Mouse (Mus musculus) embryonic facial prominence, embryonic 15.5 days (tissue): ENCODE results near the gene Slc34a2. TPM values are rescaled to one million over a fixed set of nuclear protein-coding genes. Genes with fewer than 3 reads are reported as not detected.

Source experiments
- ATAC-seq: fragments of 200-750 bp; cut with Nextera tagmentation; 2 replicates; pipeline ENCODE4 v1.8.0; 2017; ENCODE audit warnings: low read depth, moderate TSS enrichment; ENCODE audit not compliant: insufficient number of reproducible peaks, low FRiP score, low TSS enrichment
- H3K27ac ChIP-seq: fragments of 300-500 bp; sonication (generic); replicated peaks from 2 replicates; pipeline ENCODE4 v1.5.1; 2015; ENCODE audit warnings: mild to moderate bottlenecking, inconsistent platforms
- H3K27me3 ChIP-seq: fragments of 300-500 bp; sonication (generic); 2 replicates; pipeline ENCODE4 v1.6.1; 2015; ENCODE audit warnings: inconsistent platforms
- H3K36me3 ChIP-seq: fragments of 300-500 bp; sonication (generic); 2 replicates; pipeline ENCODE4 v1.6.1; 2015; ENCODE audit warnings: mild to moderate bottlenecking, inconsistent platforms
- H3K4me1 ChIP-seq: fragments of 300-500 bp; sonication (generic); 2 replicates; pipeline ENCODE4 v1.6.1; 2015; ENCODE audit warnings: inconsistent platforms
- H3K4me2 ChIP-seq: fragments of 300-500 bp; sonication (generic); replicated peaks from 2 replicates; pipeline ENCODE4 v1.6.1; 2015; ENCODE audit warnings: mild to moderate bottlenecking, inconsistent platforms
- H3K4me3 ChIP-seq: fragments of 300-500 bp; sonication (generic); replicated peaks from 2 replicates; pipeline ENCODE4 v1.5.1; 2015; ENCODE audit warnings: mild to moderate bottlenecking, inconsistent platforms
- H3K9ac ChIP-seq: fragments of 300-500 bp; sonication (generic); 2 replicates; pipeline ENCODE4 v1.6.1; 2015; ENCODE audit warnings: inconsistent platforms
- H3K9me3 ChIP-seq: fragments of 300-500 bp; sonication (generic); replicated peaks from 2 replicates; pipeline ENCODE4 v1.6.1; 2016; ENCODE audit warnings: inconsistent platforms
- WGBS: fragments of 180-500 bp; shearing (Covaris S2); methylation state at CpG from one replicate; pipeline ENCODE4 v1.1.7; 2015; 5-methylcytosine and 5-hydroxymethylcytosine counted together
- polyA plus RNA-seq: library from polyadenylated mRNA; unstranded; fragments of >200 nt; fragmentation: Nextera tagmentation; extraction: Ambion mirVana; gene quantifications from 2 replicates; pipeline ENCODE4 v1.2.1, GENCODE M21; 2015

The Slc34a2 gene
- polyA plus RNA-seq, 1 experiment from 2014 or later = 1.4 TPM

DNA sequence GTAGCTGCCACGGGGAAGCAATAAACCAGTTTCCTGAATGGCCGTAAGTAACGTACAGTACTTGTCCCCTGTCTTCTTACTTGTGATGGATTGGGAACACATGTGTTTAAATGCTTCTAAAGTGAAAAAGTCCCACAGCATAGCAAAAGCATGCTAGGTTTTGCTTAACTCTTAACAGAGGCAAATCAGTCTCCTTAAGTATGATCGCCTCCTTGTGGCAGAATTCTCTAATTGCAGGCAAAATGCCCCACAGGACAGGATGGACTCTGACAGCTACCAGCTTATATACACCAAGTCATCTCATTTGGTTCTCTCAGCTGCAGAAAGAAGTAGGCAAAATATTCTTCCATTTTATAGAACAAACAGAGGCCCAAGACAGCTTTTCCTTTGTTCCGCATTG, 75.1 kb downstream of the Slc34a2 start:
- no peaks in the 10 kb centered on the region for H3K9me3 ChIP-seq
- no peak for ATAC-seq
- H3K27ac ChIP-seq = no peak overlapping the region
- H3K4me2 ChIP-seq = no peak overlapping the region
- WGBS = 74% methylated on average over 5 of the region's 5 CpGs
- H3K27me3 ChIP-seq = no peaks in the 10 kb centered on the region
- H3K4me1 ChIP-seq = no peaks in the 10 kb centered on the region
- no peak overlapping the region for H3K9ac ChIP-seq
- no peaks in the 10 kb centered on the region for H3K36me3 ChIP-seq
- H3K4me3 ChIP-seq = no peak overlapping the region

DNA sequence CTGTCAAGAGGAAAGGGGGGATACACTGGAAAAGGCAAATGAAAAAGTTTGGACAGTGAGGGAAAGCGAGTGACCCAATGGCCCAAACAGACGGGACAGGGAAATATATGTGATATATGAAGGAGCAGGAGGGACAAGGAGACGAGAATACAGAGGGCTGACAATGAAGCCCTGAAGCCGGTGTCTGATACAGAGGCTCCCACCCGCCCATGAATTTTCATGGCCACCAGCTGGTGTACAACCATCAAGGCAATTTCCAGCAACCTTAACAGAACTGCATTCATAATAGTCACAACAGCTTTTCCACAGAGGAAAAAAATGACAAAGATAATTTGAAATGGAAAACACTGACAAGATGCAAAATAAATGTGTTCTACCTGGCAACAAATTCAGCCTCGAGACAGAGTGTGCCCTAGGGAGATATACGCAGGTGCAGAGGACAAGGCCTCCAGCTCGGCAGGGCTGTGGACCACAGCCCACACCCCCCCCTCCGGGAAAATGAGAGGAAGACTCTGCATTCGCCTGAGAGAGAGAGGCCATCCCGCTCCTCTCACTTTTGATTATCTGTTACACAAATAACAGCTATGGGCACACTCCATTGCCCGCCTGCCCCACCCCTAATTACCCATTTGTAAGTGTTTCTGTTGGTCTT, 76.9 kb downstream of the Slc34a2 start:
- Histone ChIP-seq H3K4me3 (no peak overlapping the region), H3K4me2 (no peak overlapping the region), H3K4me1 (no peaks in the 10 kb centered on the region), H3K36me3 (no peaks in the 10 kb centered on the region), H3K9ac (no peak overlapping the region), H3K9me3 (no peaks in the 10 kb centered on the region), H3K27me3 (no peaks in the 10 kb centered on the region), H3K27ac (no peak overlapping the region)
- ATAC-seq = no peak
- WGBS = 79% methylated on average over 12 of the region's 12 CpGs

DNA sequence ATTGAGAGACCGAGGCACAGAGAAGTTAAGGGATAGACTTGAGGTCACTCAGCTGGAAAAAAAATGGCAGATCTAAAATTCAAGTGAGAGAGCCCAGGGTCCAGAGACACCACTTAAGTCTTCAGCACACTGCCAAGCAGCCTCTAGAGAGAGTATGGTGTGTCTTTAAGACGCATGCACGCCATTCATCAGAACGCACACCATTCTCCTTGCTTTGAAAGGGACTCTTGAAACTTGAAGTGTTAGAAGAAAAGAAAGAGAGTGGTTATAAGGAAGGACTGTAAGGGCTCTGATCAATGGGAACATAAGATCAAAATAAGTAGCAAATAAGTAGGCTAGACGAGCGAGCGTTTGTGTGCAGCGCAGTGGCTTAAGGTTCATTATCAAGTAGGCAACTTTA, 80.3 kb downstream of the Slc34a2 start:
- ATAC-seq = no peak
- no peaks in the 10 kb centered on the region for H3K36me3 ChIP-seq
- H3K27me3 ChIP-seq = no peaks in the 10 kb centered on the region
- H3K4me3 ChIP-seq = no peak overlapping the region
- H3K9ac ChIP-seq = no peak overlapping the region
- WGBS = 91% methylated on average over 8 of the region's 8 CpGs
- H3K4me1 ChIP-seq = no peaks in the 10 kb centered on the region
- no peak overlapping the region for H3K4me2 ChIP-seq
- H3K27ac ChIP-seq = no peak overlapping the region
- H3K9me3 ChIP-seq = no peaks in the 10 kb centered on the region

DNA sequence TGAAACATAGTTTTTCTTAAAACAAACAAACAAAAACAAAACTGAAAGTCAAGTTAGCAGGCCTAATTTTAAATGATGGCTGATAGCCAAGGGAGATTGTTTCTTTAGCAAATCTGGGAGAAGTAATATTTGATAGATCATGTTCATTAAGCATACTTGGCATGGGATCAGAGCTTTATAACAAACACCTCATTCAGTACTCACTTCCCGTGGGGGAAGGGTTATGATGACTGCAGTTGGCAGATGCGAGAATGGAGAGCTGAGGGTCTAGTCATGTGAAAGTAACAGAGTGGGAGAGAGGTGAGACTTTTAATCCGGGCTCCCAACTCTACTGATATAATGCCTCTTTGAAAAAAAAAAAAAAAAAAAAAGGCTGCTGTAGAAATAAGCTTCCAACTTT, 81.8 kb downstream of the Slc34a2 start:
- no peaks in the 10 kb centered on the region for H3K4me1 ChIP-seq
- no peak overlapping the region for H3K4me3 ChIP-seq
- WGBS = 54% methylated on average over 3 of the region's 3 CpGs
- H3K27me3 ChIP-seq = no peaks in the 10 kb centered on the region
- no peak for ATAC-seq
- H3K4me2 ChIP-seq = no peak overlapping the region
- H3K9ac ChIP-seq = no peak overlapping the region
- no peaks in the 10 kb centered on the region for H3K36me3 ChIP-seq
- H3K9me3 ChIP-seq = no peaks in the 10 kb centered on the region
- no peak overlapping the region for H3K27ac ChIP-seq

Other genes starting within 250 kb of the Slc34a2 start
- gene Anapc4, start 204.1 kb upstream of the Slc34a2 start, polyA plus RNA-seq = 95.7 and 96.0 TPM in 2 replicates
- gene Sel1l3, start 175.8 kb downstream of the Slc34a2 start, polyA plus RNA-seq = 4.0 TPM in 2 replicates
- 84.1 and 86.9 TPM in 2 replicates for gene Smim20, start 229.0 kb downstream of the Slc34a2 start, polyA plus RNA-seq